ENCODE assay signal across 26 mouse cellular contexts in the genomic region with DNA sequence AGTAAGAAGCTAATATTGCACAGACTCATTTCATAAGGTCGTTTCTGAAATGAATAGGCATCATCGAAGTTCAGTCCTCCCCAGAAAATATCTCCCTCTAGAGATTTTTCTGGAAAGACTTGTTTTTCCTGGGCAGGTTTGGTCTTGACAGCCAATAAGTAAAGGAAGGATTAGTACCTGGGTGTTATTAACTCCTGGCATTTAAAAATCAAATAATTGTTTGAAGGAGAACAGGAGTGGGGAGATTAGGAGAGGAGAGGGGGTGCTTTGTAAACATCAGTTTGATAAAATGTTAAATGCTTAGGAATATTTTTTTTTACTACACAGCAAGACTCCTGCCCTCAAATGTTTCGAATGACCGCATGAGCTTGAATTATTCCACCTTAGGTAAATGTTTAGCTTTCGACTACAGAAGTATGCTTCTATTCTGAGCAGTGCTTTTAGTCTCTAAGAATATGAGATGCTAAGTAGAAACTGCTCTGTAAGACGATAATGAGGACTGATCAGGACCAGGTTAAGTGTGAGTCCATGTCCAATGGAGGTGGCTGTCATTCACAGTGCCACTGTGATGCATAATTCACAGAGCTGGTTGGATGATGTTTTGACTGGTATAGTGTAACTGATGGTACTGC. TPM values are rescaled to one million over a fixed set of nuclear protein-coding genes. Genes with fewer than 3 reads are reported as not detected.
A peak's percentile ranks its signal among the peaks of the same experiment; 100 is the strongest.
DNase-seq lines count a peak whose midpoint lies in the region; ATAC-seq lines count a peak whose summit lies in the region.
"Had no signal": no experiment of that assay in that cellular context is flagged by ENCODE, and none has a peak within 500 bp of the region (broad histone marks: within the 10 kb centered on the region; RNA-seq: fewer than 3 reads in every experiment).

No protein-coding gene starts in this region.

- no peaks in the 10 kb centered on the region for H3K9me3 ChIP-seq in embryonic facial prominence, embryonic 13.5 days
- no peaks in the 10 kb centered on the region for H3K9me3 ChIP-seq in embryonic facial prominence, embryonic 10.5 days
- H3K9me3 ChIP-seq in lung, embryonic 15.5 days = no peaks in the 10 kb centered on the region
- no peaks in the 10 kb centered on the region for H3K9me3 ChIP-seq in neural tube, embryonic 11.5 days (ENCODE audit: control insufficient read depth, low read length)
- H3K9me3 ChIP-seq in neural tube, embryonic 15.5 days (replicated peaks) = no peaks in the 10 kb centered on the region
- H3K9me3 ChIP-seq in stomach, embryonic 16.5 days (replicated peaks; ENCODE audit: control insufficient read depth, low read length) = no peaks in the 10 kb centered on the region
- H3K9me3 ChIP-seq: forebrain, embryonic 13.5 days; limb, embryonic 10.5 days; midbrain, embryonic 10.5 days had no signal

- WGBS in embryonic facial prominence, embryonic 13.5 days = 61% methylated on average over 6 of the region's 6 CpGs
- 78% methylated on average over 6 of the region's 6 CpGs for WGBS in embryonic facial prominence, embryonic 10.5 days
- WGBS in lung, embryonic 15.5 days = 51% methylated on average over 6 of the region's 6 CpGs
- 85% methylated on average over 6 of the region's 6 CpGs for WGBS in neural tube, embryonic 11.5 days
- 74% methylated on average over 6 of the region's 6 CpGs for WGBS in neural tube, embryonic 15.5 days
- WGBS in stomach, embryonic 16.5 days = 37% methylated on average over 6 of the region's 6 CpGs

- H3K4me2 ChIP-seq in embryonic facial prominence, embryonic 13.5 days = no peak overlapping the region
- H3K4me2 ChIP-seq in lung, embryonic 15.5 days = no peak overlapping the region
- H3K4me2 ChIP-seq in neural tube, embryonic 11.5 days (ENCODE audit: low read depth) = no peak overlapping the region
- no peak overlapping the region for H3K4me2 ChIP-seq in neural tube, embryonic 15.5 days
- no peak overlapping the region for H3K4me2 ChIP-seq in stomach, embryonic 16.5 days (ENCODE audit: low read depth, low read length)
- H3K4me2 ChIP-seq: forebrain, embryonic 13.5 days had no signal

- H3K9ac ChIP-seq in embryonic facial prominence, embryonic 13.5 days = no peak overlapping the region
- H3K9ac ChIP-seq in lung, embryonic 15.5 days = no peak overlapping the region
- no peak overlapping the region for H3K9ac ChIP-seq in neural tube, embryonic 11.5 days (ENCODE audit: low read length)
- no peak overlapping the region for H3K9ac ChIP-seq in neural tube, embryonic 15.5 days (replicated peaks)
- H3K9ac ChIP-seq in stomach, embryonic 16.5 days (ENCODE audit: low read length) = no peak overlapping the region
- H3K9ac ChIP-seq: forebrain, embryonic 13.5 days had no signal

- no peak for DNase-seq in embryonic facial prominence, embryonic 10.5 days (ENCODE audit: low spot score)
- no peak for DNase-seq in lung, postnatal 25 days (ENCODE audit: low spot score)
- no peak for DNase-seq in neural tube, embryonic 11.5 days (ENCODE audit: low spot score)
- DNase-seq in left cerebral cortex, adult 9 months (ENCODE audit: low spot score in 2 of 2) = no peak
- DNase-seq: adrenal gland, adult 8-10 months; cerebellum, adult 11-12 months; cerebellum, postnatal 10 days; gastrocnemius, postnatal 36 days; heart, adult 2 months; kidney, postnatal 36 days; liver; right cerebral cortex, postnatal 25 days; spleen, adult 18-20 months; thymus, adult 18-20 months; thymus, postnatal 36 days had no signal

- H3K4me3 ChIP-seq in embryonic facial prominence, embryonic 13.5 days = no peak overlapping the region
- H3K4me3 ChIP-seq in embryonic facial prominence, embryonic 10.5 days = no peak overlapping the region
- H3K4me3 ChIP-seq in lung, embryonic 15.5 days = no peak overlapping the region
- no peak overlapping the region for H3K4me3 ChIP-seq in neural tube, embryonic 11.5 days (ENCODE audit: low read depth, low read length)
- no peak overlapping the region for H3K4me3 ChIP-seq in neural tube, embryonic 15.5 days (replicated peaks)
- no peak overlapping the region for H3K4me3 ChIP-seq in stomach, embryonic 16.5 days (replicated peaks; ENCODE audit: low read length)
- H3K4me3 ChIP-seq: forebrain, embryonic 13.5 days; heart, adult 2 months; left cerebral cortex, adult 2 months; limb, embryonic 10.5 days; midbrain, embryonic 10.5 days; myocyte had no signal

- no peak for ATAC-seq in embryonic facial prominence, embryonic 13.5 days (ENCODE audit: insufficient number of reproducible peaks, insufficient read depth, low FRiP score, low TSS enrichment, low read depth)
- no peak for ATAC-seq in lung, embryonic 15.5 days (ENCODE audit: borderline replicate concordance, extremely low read depth, low FRiP score, low TSS enrichment)
- no peak for ATAC-seq in neural tube, embryonic 11.5 days (ENCODE audit: insufficient read depth, low FRiP score, low TSS enrichment)
- no peak for ATAC-seq in neural tube, embryonic 15.5 days (ENCODE audit: low FRiP score)
- peak; percentile 56 for ATAC-seq in stomach, embryonic 16.5 days (ENCODE audit: insufficient read depth, low FRiP score)
- ATAC-seq: activated CD4-positive, CD25-positive, alpha-beta regulatory T cell, adult 4 months; forebrain, embryonic 13.5 days; intestine, postnatal 0 days had no signal

- peak overlapping the region; percentile 48 for H3K27ac ChIP-seq in embryonic facial prominence, embryonic 13.5 days
- no peak overlapping the region for H3K27ac ChIP-seq in embryonic facial prominence, embryonic 10.5 days (replicated peaks)
- H3K27ac ChIP-seq in lung, embryonic 15.5 days = peak overlapping the region; percentile 81
- H3K27ac ChIP-seq in neural tube, embryonic 11.5 days (ENCODE audit: low read depth, low read length) = 0 out of 2 replicates have a peak overlapping the region, but pooled peaks have one; percentile 14
- H3K27ac ChIP-seq in neural tube, embryonic 15.5 days (replicated peaks) = no peak overlapping the region
- peak overlapping the region; percentile 95 for H3K27ac ChIP-seq in stomach, embryonic 16.5 days (ENCODE audit: low read length)
- H3K27ac ChIP-seq: heart, adult 2 months; left cerebral cortex, adult 2 months; limb, embryonic 10.5 days had no signal

- no peaks in the 10 kb centered on the region for H3K36me3 ChIP-seq in embryonic facial prominence, embryonic 13.5 days
- no peaks in the 10 kb centered on the region for H3K36me3 ChIP-seq in embryonic facial prominence, embryonic 10.5 days (replicated peaks)
- no peaks in the 10 kb centered on the region for H3K36me3 ChIP-seq in lung, embryonic 15.5 days
- no peaks in the 10 kb centered on the region for H3K36me3 ChIP-seq in neural tube, embryonic 11.5 days (ENCODE audit: control insufficient read depth, insufficient read depth, low read length)
- no peaks in the 10 kb centered on the region for H3K36me3 ChIP-seq in neural tube, embryonic 15.5 days
- no peaks in the 10 kb centered on the region for H3K36me3 ChIP-seq in stomach, embryonic 16.5 days (ENCODE audit: control insufficient read depth, insufficient read depth, low read length)
- H3K36me3 ChIP-seq: limb, embryonic 10.5 days; midbrain, embryonic 10.5 days had no signal

- H3K4me1 ChIP-seq in embryonic facial prominence, embryonic 13.5 days = peaks cover 31% of the 10 kb centered on the region
- peaks cover 36% of the 10 kb centered on the region for H3K4me1 ChIP-seq in embryonic facial prominence, embryonic 10.5 days
- peaks cover 26% of the 10 kb centered on the region for H3K4me1 ChIP-seq in lung, embryonic 15.5 days
- peaks cover 17% of the 10 kb centered on the region; the same call in 1 of the 2 replicates for H3K4me1 ChIP-seq in neural tube, embryonic 11.5 days (ENCODE audit: control insufficient read depth, insufficient read depth, low read length)
- peaks cover 32% of the 10 kb centered on the region for H3K4me1 ChIP-seq in neural tube, embryonic 15.5 days
- H3K4me1 ChIP-seq in stomach, embryonic 16.5 days (ENCODE audit: control insufficient read depth, insufficient read depth, low read length) = peaks cover 51% of the 10 kb centered on the region

- H3K27me3 ChIP-seq in embryonic facial prominence, embryonic 13.5 days = no peaks in the 10 kb centered on the region
- H3K27me3 ChIP-seq in embryonic facial prominence, embryonic 10.5 days (replicated peaks; ENCODE audit: low read depth, poor library complexity, severe bottlenecking) = no peaks in the 10 kb centered on the region
- no peaks in the 10 kb centered on the region for H3K27me3 ChIP-seq in lung, embryonic 15.5 days
- no peaks in the 10 kb centered on the region for H3K27me3 ChIP-seq in neural tube, embryonic 11.5 days (ENCODE audit: control insufficient read depth, insufficient read depth, low read length)
- no peaks in the 10 kb centered on the region for H3K27me3 ChIP-seq in neural tube, embryonic 15.5 days (replicated peaks)
- no peaks in the 10 kb centered on the region for H3K27me3 ChIP-seq in stomach, embryonic 16.5 days (ENCODE audit: control insufficient read depth, insufficient read depth, low read length)
- H3K27me3 ChIP-seq: forebrain, embryonic 13.5 days had no signal

RNA-seq across cellular contexts. Expression of gene Gm10645, which starts 16.0 kb away (rescaled TPM):
- 1.4 and 2.6 TPM in 2 replicates for polyA plus RNA-seq in embryonic facial prominence, embryonic 13.5 days (2015; fragmentation: Nextera tagmentation; extraction: Ambion mirVana)
- 1.9 and 2.2 TPM in 2 replicates for polyA plus RNA-seq in embryonic facial prominence, embryonic 10.5 days (2016; fragmentation: Nextera tagmentation; extraction: Ambion mirVana)
- polyA plus RNA-seq in lung, embryonic 15.5 days (2015; fragmentation: Nextera tagmentation; extraction: Ambion mirVana) = 1.2 and 1.4 TPM in 2 replicates
- polyA plus RNA-seq in neural tube, embryonic 11.5 days (2014; fragmentation: Nextera tagmentation; extraction: Ambion mirVana) = 5.5 and 7.2 TPM in 2 replicates
- polyA plus RNA-seq in neural tube, embryonic 15.5 days (2015; fragmentation: Nextera tagmentation; extraction: Ambion mirVana) = 5.5 and 6.2 TPM in 2 replicates
- 1.5 and 2.2 TPM in 2 replicates for polyA plus RNA-seq in stomach, embryonic 16.5 days (2015; fragmentation: Nextera tagmentation; extraction: Ambion mirVana)
- polyA plus RNA-seq: activated CD4-positive, CD25-positive, alpha-beta regulatory T cell, adult 4 months had no signal

RNA-seq across cellular contexts. Expression of gene Tbc1d9, which starts 16.8 kb away (rescaled TPM):
- 1.8 TPM in 2 replicates for polyA plus RNA-seq in embryonic facial prominence, embryonic 13.5 days (2015; fragmentation: Nextera tagmentation; extraction: Ambion mirVana)
- polyA plus RNA-seq in embryonic facial prominence, embryonic 10.5 days (2016; fragmentation: Nextera tagmentation; extraction: Ambion mirVana) = 3.3 and 3.8 TPM in 2 replicates
- 1.7 and 2.0 TPM in 2 replicates for polyA plus RNA-seq in lung, embryonic 15.5 days (2015; fragmentation: Nextera tagmentation; extraction: Ambion mirVana)
- polyA plus RNA-seq in neural tube, embryonic 11.5 days (2014; fragmentation: Nextera tagmentation; extraction: Ambion mirVana) = 13.4 and 17.1 TPM in 2 replicates
- 12.4 and 14.4 TPM in 2 replicates for polyA plus RNA-seq in neural tube, embryonic 15.5 days (2015; fragmentation: Nextera tagmentation; extraction: Ambion mirVana)
- polyA plus RNA-seq in stomach, embryonic 16.5 days (2015; fragmentation: Nextera tagmentation; extraction: Ambion mirVana) = 3.2 and 3.6 TPM in 2 replicates

Comparison
In these comparisons a context has a peak if more than half of its experiments do, and no peak if none do; other contexts are left out.
1. H3K27ac ChIP-seq: peak in embryonic facial prominence, embryonic 13.5 days (single experiment), lung, embryonic 15.5 days (single experiment), neural tube, embryonic 11.5 days (single experiment) and stomach, embryonic 16.5 days (single experiment); none in embryonic facial prominence, embryonic 10.5 days (single experiment) and neural tube, embryonic 15.5 days (single experiment).